Mouse (Mus musculus) gastrocnemius, adult 18-20 months (tissue): ENCODE data around the gene Coro7. TPM values are rescaled to one million over a fixed set of nuclear protein-coding genes. Genes with fewer than 3 reads are reported as not detected.
"Not testable (repeated sequence)": the region's sequence is repeated elsewhere in the genome, so short reads cannot be mapped to it uniquely, and the experiment has no call there.

Experiments
- DNase-seq: peaks from one replicate; pipeline ENCODE4 v3.0.0; 2021; ENCODE audit warnings: low spot score
- long read RNA-seq, 2 experiments: library from polyadenylated mRNA; stranded (forward); transcript quantifications; one replicate each; pipeline ENCODE4 v2.0.0; 2021
- total RNA-seq, 2 experiments: library from RNA; stranded (reverse); gene quantifications; 2 replicates each; pipeline ENCODE4 v1.2.3; 2021

Coro7 gene
- 10 to 100 TPM; 13.9 to 14.4 TPM for total RNA-seq
- long read RNA-seq, experiment 1, full-length matches to known transcripts: 11 of 22 reads
- long read RNA-seq, experiment 1, partial matches to known transcripts: 5 of 22 reads
- long read RNA-seq, experiment 1, other reads (novel, unspliced or antisense): 6 of 22 reads
- long read RNA-seq, experiment 2, full-length matches to known transcripts: 1 of 6 reads
- long read RNA-seq, experiment 2, partial matches to known transcripts: 2 of 6 reads
- long read RNA-seq, experiment 2, other reads (novel, unspliced or antisense): 3 of 6 reads

- peak; percentile 93 for DNase-seq
These were observed at the start of gene Coro7 for GRCm38 (mm10) chr16:4679121-4680018. TSS of gene Coro7 (minus strand) at chr16:4679777.

- no peak for DNase-seq
These were observed 48.4 kb upstream of the Coro7 start for GRCm38 (mm10) chr16:4727963-4728362.

GRCm38 (mm10) chr16:4727526-4727925 is 47.9 kb upstream of the Coro7 start:
- DNase-seq: no peak

- peak; percentile 43 for DNase-seq
These were observed 47.1 kb upstream of the Coro7 start for GRCm38 (mm10) chr16:4726528-4727128.

GRCm38 (mm10) chr16:4725780-4726527 is 46.4 kb upstream of the Coro7 start, which contains the start of gene Hmox2:
TSS of gene Hmox2 (plus strand) at chr16:4726361.
- DNase-seq: peak; percentile 93

- DNase-seq: no peak
These were observed 45.7 kb upstream of the Coro7 start for GRCm38 (mm10) chr16:4725266-4725665.

- no peak for DNase-seq
These were observed 43.3 kb upstream of the Coro7 start for GRCm38 (mm10) chr16:4722915-4723209.

GRCm38 (mm10) chr16:4722128-4722914 is 42.7 kb upstream of the Coro7 start:
- no peak for DNase-seq

GRCm38 (mm10) chr16:4718753-4719518 is 39.4 kb upstream of the Coro7 start, which contains the start of gene Nmral1:
TSS of gene Nmral1 (minus strand) at chr16:4719356.
- DNase-seq: peak; percentile 50

GRCm38 (mm10) chr16:4717866-4718265 is 38.3 kb upstream of the Coro7 start:
- no peak for DNase-seq

- no peak for DNase-seq
These were observed 34.5 kb upstream of the Coro7 start for GRCm38 (mm10) chr16:4713861-4714710.

GRCm38 (mm10) chr16:4711173-4711572 is 31.6 kb upstream of the Coro7 start:
- no peak for DNase-seq

- no peak for DNase-seq
These were observed 26.0 kb upstream of the Coro7 start for GRCm38 (mm10) chr16:4705541-4705940.

GRCm38 (mm10) chr16:4702646-4703045 is 23.1 kb upstream of the Coro7 start:
- no peak for DNase-seq

GRCm38 (mm10) chr16:4701211-4701610 is 21.6 kb upstream of the Coro7 start:
- DNase-seq: no peak

- DNase-seq: not testable (repeated sequence)
These were observed 9.8 kb upstream of the Coro7 start for GRCm38 (mm10) chr16:4689371-4689770.

GRCm38 (mm10) chr16:4684457-4684791 is 4.8 kb upstream of the Coro7 start:
- no peak for DNase-seq

- DNase-seq: peak; percentile 96
These were observed 4.2 kb upstream of the Coro7 start for GRCm38 (mm10) chr16:4683581-4684456.
